Mouse (Mus musculus) left cerebral cortex, adult 2 months (tissue): ENCODE results near the gene Dctn3. TPM values are rescaled to one million over a fixed set of nuclear protein-coding genes. Genes with fewer than 3 reads are reported as not detected.
"Not testable (repeated sequence)": the region's sequence is repeated elsewhere in the genome, so short reads cannot be mapped to it uniquely, and the experiment has no call there.

Source experiments
- DNase-seq, 2 experiments: peaks; one replicate each; pipeline ENCODE4 v3.0.0; 2021 to 2022; ENCODE audit warnings: low spot score in 2 of 2, mixed read lengths in 1 of 2; ENCODE audit errors: extremely low spot score in 1 of 2
- H3K27ac ChIP-seq: fragments of 200-600 bp; 2 replicates; pipeline ENCODE4 v1.8.1; 2022
- H3K4me3 ChIP-seq: fragments of 200-600 bp; 2 replicates; pipeline ENCODE4 v1.8.1; 2022
- CTCF ChIP-seq: fragments of 200-600 bp; IDR thresholded peaks from 2 replicates; pipeline ENCODE4 v1.8.1; 2022; ENCODE audit warnings: antibody characterized with exemption, mild to moderate bottlenecking, moderate library complexity
- intact Hi-C: fragments of 180-260 bp; cut with DNase I; formaldehyde crosslinking; loops from one replicate; pipeline ENCODE4 v1.15.1; 2025
- total RNA-seq, 2 experiments: library from RNA; stranded (reverse); gene quantifications; 2 replicates each; pipeline ENCODE4 v1.2.3; 2021

The Dctn3 gene
- total RNA-seq, 2 experiments from 2014 or later, result 165 TPM

GRCm38 (mm10) chr4:41685882-41686492 lies 37.0 kb downstream of the Dctn3 start:
- H3K27ac ChIP-seq, H3K4me3 ChIP-seq, intact Hi-C loops, DNase-seq: not testable (repeated sequence)

GRCm38 (mm10) chr4:41684931-41685453 lies 38.0 kb downstream of the Dctn3 start:
- intact Hi-C loops, H3K27ac ChIP-seq, DNase-seq, H3K4me3 ChIP-seq: not testable (repeated sequence)

GRCm38 (mm10) chr4:41684131-41684930 lies 38.6 kb downstream of the Dctn3 start:
- H3K4me3 ChIP-seq, H3K27ac ChIP-seq, DNase-seq, intact Hi-C loops: not testable (repeated sequence)

- H3K4me3 ChIP-seq, intact Hi-C loops, DNase-seq, H3K27ac ChIP-seq: not testable (repeated sequence)
Observed at GRCm38 (mm10) chr4:41683303-41683702, 39.7 kb downstream of the Dctn3 start.

- intact Hi-C loops, result no loop called here
- no peak overlapping the region for H3K4me3 ChIP-seq
- no peak for TF ChIP-seq CTCF
- peak overlapping the region; percentile 5; the same call in 1 of the 2 replicates for H3K27ac ChIP-seq
- DNase-seq, result no peak
Observed at GRCm38 (mm10) chr4:41682789-41683188, 40.2 kb downstream of the Dctn3 start.

- no peak for TF ChIP-seq CTCF
- DNase-seq, result no peak
- Histone ChIP-seq H3K4me3 (no peak overlapping the region), H3K27ac (no peak overlapping the region)
- intact Hi-C loops, result no loop called here
Observed at GRCm38 (mm10) chr4:41681947-41682346, 41.0 kb downstream of the Dctn3 start.

- no peak for TF ChIP-seq CTCF
- H3K27ac ChIP-seq, result no peak overlapping the region
- no peak overlapping the region for H3K4me3 ChIP-seq
- DNase-seq, result no peak
- intact Hi-C loops, result no loop called here
Observed at GRCm38 (mm10) chr4:41681176-41681575, 41.8 kb downstream of the Dctn3 start.

- DNase-seq, result no peak
- Histone ChIP-seq H3K27ac (no peak overlapping the region), H3K4me3 (no peak overlapping the region)
- intact Hi-C loops, result no loop called here
- TF ChIP-seq CTCF, result no peak
Observed at GRCm38 (mm10) chr4:41679291-41679690, 43.7 kb downstream of the Dctn3 start.

GRCm38 (mm10) chr4:41678863-41679262 lies 44.1 kb downstream of the Dctn3 start:
- H3K27ac ChIP-seq, result no peak overlapping the region
- no peak for TF ChIP-seq CTCF
- intact Hi-C loops, result no loop called here
- no peak for DNase-seq
- H3K4me3 ChIP-seq, result no peak overlapping the region

GRCm38 (mm10) chr4:41677006-41677629 lies 45.9 kb downstream of the Dctn3 start:
- DNase-seq, result no peak
- intact Hi-C loops, result no loop called here
- Histone ChIP-seq H3K27ac (no peak overlapping the region), H3K4me3 (no peak overlapping the region)
- TF ChIP-seq CTCF, result no peak

GRCm38 (mm10) chr4:41676248-41677005 lies 46.5 kb downstream of the Dctn3 start:
- no peak for TF ChIP-seq CTCF
- H3K4me3 ChIP-seq, result no peak overlapping the region
- intact Hi-C loops, result no loop called here
- H3K27ac ChIP-seq, result no peak overlapping the region; the same call in 1 of the 2 replicates
- no peak for DNase-seq

GRCm38 (mm10) chr4:41673186-41673585 lies 49.8 kb downstream of the Dctn3 start:
- intact Hi-C loops, result no loop called here
- Histone ChIP-seq H3K4me3 (no peak overlapping the region), H3K27ac (no peak overlapping the region)
- no peak for TF ChIP-seq CTCF
- DNase-seq, result no peak
